Mouse (Mus musculus) G1E (cell line): ENCODE results near the gene Acot5. TPM values are rescaled to one million over a fixed set of nuclear protein-coding genes. Genes with fewer than 3 reads are reported as not detected.

Experiments
- ATAC-seq: 2 replicates; pipeline ENCODE4 v1.8.0; 2016; ENCODE audit warnings: mild to moderate bottlenecking; ENCODE audit not compliant: insufficient number of reproducible peaks, poor library complexity, low FRiP score, severe bottlenecking; ENCODE audit errors: extremely low read depth
- DNase-seq: peaks from one replicate; pipeline ENCODE4 v3.0.0; 2012; ENCODE audit warnings: low spot score
- H3K27me3 ChIP-seq: 2 replicates; pipeline ENCODE4 v1.6.1; 2012; ENCODE audit warnings: mild to moderate bottlenecking, low read length, inconsistent platforms; ENCODE audit not compliant: insufficient read depth
- H3K36me3 ChIP-seq: replicated peaks from 2 replicates; pipeline ENCODE3; 2012; ENCODE audit warnings: mild to moderate bottlenecking, inconsistent platforms
- H3K4me1 ChIP-seq: 2 replicates; pipeline ENCODE4 v1.6.1; 2012; ENCODE audit warnings: low read depth, low read length, inconsistent platforms, mixed read lengths; ENCODE audit not compliant: insufficient read depth
- H3K4me3 ChIP-seq: 2 replicates; pipeline ENCODE4 v1.5.1; 2012; ENCODE audit warnings: low read depth, mild to moderate bottlenecking, inconsistent platforms, low read length, moderate library complexity, mixed read lengths
- H3K9me3 ChIP-seq: replicated peaks from 2 replicates; pipeline ENCODE4 v1.6.1; 2012; ENCODE audit warnings: inconsistent platforms
- CTCF ChIP-seq: IDR thresholded peaks from 2 replicates; pipeline ENCODE4 v1.5.1; 2012; ENCODE audit warnings: low read depth, low read length, inconsistent platforms, mixed read lengths
- GATA1 ChIP-seq: IDR thresholded peaks from 2 replicates; pipeline ENCODE4 v1.6.1; 2012; ENCODE audit warnings: borderline replicate concordance, low read length, inconsistent platforms, mixed read lengths
- GATA2 ChIP-seq: IDR thresholded peaks from 2 replicates; pipeline ENCODE4 v1.6.1; 2012; ENCODE audit warnings: low read depth, low read length, inconsistent platforms, borderline replicate concordance
- POLR2AphosphoS5 ChIP-seq: IDR thresholded peaks from 2 replicates; pipeline ENCODE4 v1.6.1; 2012; ENCODE audit warnings: low read depth, low read length, inconsistent platforms; ENCODE audit not compliant: insufficient replicate concordance
- TAL1 ChIP-seq: conservative IDR thresholded peaks from 2 replicates; pipeline ENCODE4 v1.6.1; 2012; ENCODE audit warnings: low read depth, low read length, inconsistent platforms, mixed read lengths
- polyA plus RNA-seq: library from polyadenylated mRNA; stranded (reverse); fragments of >175 nt; gene quantifications from 2 replicates; pipeline ENCODE4 v1.2.3, GENCODE M21; 2012
- total RNA-seq, 2 experiments: library from RNA; stranded (forward) in 1 of 2; stranded (reverse) in 1 of 2; fragments of 200-1000 nt in 1 of 2; fragments of >200 nt in 1 of 2; fragmentation: Nextera tagmentation in 1 of 2; gene quantifications; 2 replicates each; pipeline ENCODE4 v1.2.3; 2014 to 2017

Acot5 gene
- total and polyA plus RNA-seq, 3 experiments: not detected

DNA sequence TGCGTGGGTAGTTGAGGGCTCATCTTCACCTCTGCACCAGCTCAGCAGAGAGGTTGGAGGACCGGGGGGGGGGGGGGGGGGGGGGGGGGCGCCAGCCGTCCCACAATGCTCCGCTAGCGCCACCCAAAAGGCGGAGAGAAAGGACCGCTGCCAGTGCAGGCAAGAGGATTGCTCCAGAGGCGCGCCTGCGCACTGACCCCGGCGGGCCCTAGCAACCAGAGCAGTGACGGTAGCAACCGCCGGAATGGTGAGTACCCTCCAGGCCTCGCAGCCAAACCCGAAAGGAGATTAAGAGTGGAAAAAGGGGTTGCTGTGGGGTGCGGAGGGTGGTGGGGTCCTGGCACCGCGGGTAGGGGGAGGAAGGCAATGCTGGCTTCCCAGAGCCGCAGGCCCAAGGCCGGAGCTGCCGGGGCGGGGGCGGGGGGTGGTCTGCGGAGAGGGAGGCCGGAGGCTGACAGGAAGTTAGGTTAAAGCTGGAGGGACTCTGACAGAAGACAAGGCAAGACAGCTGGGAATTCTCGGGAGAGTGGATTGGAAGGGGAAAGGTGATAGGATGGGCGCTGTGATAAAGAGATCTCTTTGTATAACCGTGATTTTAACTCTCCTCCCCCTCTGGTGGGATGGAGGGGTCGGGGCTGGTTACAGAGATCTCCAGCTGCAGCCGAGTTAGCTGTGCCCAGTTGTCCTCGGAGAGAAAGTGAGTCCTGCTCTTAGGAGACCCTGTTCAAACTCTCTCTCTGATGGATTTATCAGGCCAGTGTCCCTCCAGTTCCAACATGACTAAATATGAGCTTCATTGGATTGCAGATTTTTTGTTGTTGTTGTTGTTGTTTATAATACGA is 45.2 kb downstream of the Acot5 start, which contains the start of gene Dnal1:
Dnal1 (plus strand) TSS at position 214 of the 842 bp plus-strand sequence.
- peak; percentile 14 for DNase-seq
- no peak for TF ChIP-seq TAL1
- TF ChIP-seq POLR2AphosphoS5: no peak
- TF ChIP-seq CTCF: no peak
- TF ChIP-seq GATA2: no peak
- TF ChIP-seq GATA1: no peak
- Histone ChIP-seq H3K4me1 (peaks cover 3% of the 10 kb centered on the region), H3K4me3 (peak within 1 kb of the TSS; percentile 43; the same call in 1 of the 2 replicates), H3K27me3 (peaks cover 21% of the 10 kb centered on the region), H3K9me3 (no peaks in the 10 kb centered on the region), H3K36me3 (no peaks in the 10 kb centered on the region)
- ATAC-seq: no peak

GRCm38 (mm10) chr12:84119584-84119983 is 50.5 kb downstream of the Acot5 start:
- no peaks in the 10 kb centered on the region for H3K9me3 ChIP-seq
- DNase-seq (no peak), ATAC-seq (no peak)
- no peaks in the 10 kb centered on the region for H3K36me3 ChIP-seq
- H3K4me3 ChIP-seq: no peak overlapping the region
- H3K27me3 ChIP-seq: peaks cover 17% of the 10 kb centered on the region
- no peak for TF ChIP-seq CTCF
- no peak for TF ChIP-seq GATA1
- no peak for TF ChIP-seq POLR2AphosphoS5
- TF ChIP-seq TAL1: no peak
- no peak for TF ChIP-seq GATA2
- no peaks in the 10 kb centered on the region; the same call in 1 of the 2 replicates for H3K4me1 ChIP-seq

Other genes with a start within 250 kb of the Acot5 start
- gene Numb, start 147.4 kb upstream of the Acot5 start, total RNA-seq (2014; fragmentation: Nextera tagmentation): 50.2 and 65.8 TPM in 2 replicates
- 52.8 and 58.1 TPM in 2 replicates for gene Numb, start 147.4 kb upstream of the Acot5 start, total RNA-seq (2017)
- gene Numb, start 147.4 kb upstream of the Acot5 start, polyA plus RNA-seq: 34.4 and 40.1 TPM in 2 replicates
- gene Riox1, start 118.7 kb upstream of the Acot5 start, total RNA-seq (2014; fragmentation: Nextera tagmentation): 25.8 and 30.6 TPM in 2 replicates
- gene Riox1, start 118.7 kb upstream of the Acot5 start, total RNA-seq (2017): 28.0 and 35.7 TPM in 2 replicates
- gene Riox1, start 118.7 kb upstream of the Acot5 start, polyA plus RNA-seq: 107 and 138 TPM in 2 replicates
- gene Heatr4, start 84.5 kb upstream of the Acot5 start, total RNA-seq (2014; fragmentation: Nextera tagmentation): not detected in 2 replicates
- 0.06 and 0.22 TPM in 2 replicates for gene Heatr4, start 84.5 kb upstream of the Acot5 start, total RNA-seq (2017)
- gene Heatr4, start 84.5 kb upstream of the Acot5 start, polyA plus RNA-seq: not detected in 2 replicates
- not detected in 2 replicates for gene Acot2, start 81.5 kb upstream of the Acot5 start, total RNA-seq (2014; fragmentation: Nextera tagmentation)
- gene Acot2, start 81.5 kb upstream of the Acot5 start, total RNA-seq (2017): 0.22 TPM in 1 of 2 replicates, not detected in the other
- 0.02 TPM in 1 of 2 replicates, not detected in the other for gene Acot2, start 81.5 kb upstream of the Acot5 start, polyA plus RNA-seq
- not detected in 2 replicates for gene Acot1, start 59.8 kb upstream of the Acot5 start, total RNA-seq (2014; fragmentation: Nextera tagmentation)
- gene Acot1, start 59.8 kb upstream of the Acot5 start, total RNA-seq (2017): 0.11 TPM in 1 of 2 replicates, not detected in the other
- gene Acot1, start 59.8 kb upstream of the Acot5 start, polyA plus RNA-seq: not detected in 2 replicates
- gene Acot4, start 30.9 kb upstream of the Acot5 start, total RNA-seq (2014; fragmentation: Nextera tagmentation): not detected in 2 replicates
- gene Acot4, start 30.9 kb upstream of the Acot5 start, total RNA-seq (2017): 0.05 and 0.06 TPM in 2 replicates
- gene Acot4, start 30.9 kb upstream of the Acot5 start, polyA plus RNA-seq: not detected in 2 replicates
- gene Gm49366, start 30.4 kb upstream of the Acot5 start, total RNA-seq (2014; fragmentation: Nextera tagmentation): not detected in 2 replicates
- not detected in 2 replicates for gene Gm49366, start 30.4 kb upstream of the Acot5 start, total RNA-seq (2017)
- not detected in 2 replicates for gene Gm49366, start 30.4 kb upstream of the Acot5 start, polyA plus RNA-seq
- not detected in 2 replicates for gene Acot3, start 17.2 kb upstream of the Acot5 start, total RNA-seq (2014; fragmentation: Nextera tagmentation)
- not detected in 2 replicates for gene Acot3, start 17.2 kb upstream of the Acot5 start, total RNA-seq (2017)
- 0.03 TPM in 2 replicates for gene Acot3, start 17.2 kb upstream of the Acot5 start, polyA plus RNA-seq
- gene Acot6, start 31.3 kb downstream of the Acot5 start, total RNA-seq (2014; fragmentation: Nextera tagmentation): not detected in 2 replicates
- gene Acot6, start 31.3 kb downstream of the Acot5 start, total RNA-seq (2017): 0.12 and 0.33 TPM in 2 replicates
- not detected in 2 replicates for gene Acot6, start 31.3 kb downstream of the Acot5 start, polyA plus RNA-seq
- gene Dnal1, start 45.0 kb downstream of the Acot5 start, total RNA-seq (2014; fragmentation: Nextera tagmentation): 1.1 and 3.6 TPM in 2 replicates
- 0.49 and 0.76 TPM in 2 replicates for gene Dnal1, start 45.0 kb downstream of the Acot5 start, total RNA-seq (2017)
- gene Dnal1, start 45.0 kb downstream of the Acot5 start, polyA plus RNA-seq: 0.01 and 0.14 TPM in 2 replicates
- gene Pnma1, start 79.2 kb downstream of the Acot5 start, total RNA-seq (2014; fragmentation: Nextera tagmentation): 0.58 and 0.83 TPM in 2 replicates
- gene Pnma1, start 79.2 kb downstream of the Acot5 start, total RNA-seq (2017): 0.76 and 1.5 TPM in 2 replicates
- gene Pnma1, start 79.2 kb downstream of the Acot5 start, polyA plus RNA-seq: 0.14 TPM in 2 replicates
- 66.7 and 72.7 TPM in 2 replicates for gene Elmsan1, start 149.6 kb downstream of the Acot5 start, total RNA-seq (2014; fragmentation: Nextera tagmentation)
- gene Elmsan1, start 149.6 kb downstream of the Acot5 start, total RNA-seq (2017): 21.0 and 21.4 TPM in 2 replicates
- 125 and 140 TPM in 2 replicates for gene Elmsan1, start 149.6 kb downstream of the Acot5 start, polyA plus RNA-seq
- 59.6 and 71.3 TPM in 2 replicates for gene Ptgr2, start 215.9 kb downstream of the Acot5 start, total RNA-seq (2014; fragmentation: Nextera tagmentation)
- 152 and 184 TPM in 2 replicates for gene Ptgr2, start 215.9 kb downstream of the Acot5 start, total RNA-seq (2017)
- 5.5 and 10.1 TPM in 2 replicates for gene Ptgr2, start 215.9 kb downstream of the Acot5 start, polyA plus RNA-seq
- 99.2 and 113 TPM in 2 replicates for gene Zfp410, start 247.5 kb downstream of the Acot5 start, total RNA-seq (2014; fragmentation: Nextera tagmentation)
- gene Zfp410, start 247.5 kb downstream of the Acot5 start, total RNA-seq (2017): 115 and 118 TPM in 2 replicates
- gene Zfp410, start 247.5 kb downstream of the Acot5 start, polyA plus RNA-seq: 2.9 and 4.0 TPM in 2 replicates